ENCODE assay signal across 7 mouse cellular contexts in the genomic region with DNA sequence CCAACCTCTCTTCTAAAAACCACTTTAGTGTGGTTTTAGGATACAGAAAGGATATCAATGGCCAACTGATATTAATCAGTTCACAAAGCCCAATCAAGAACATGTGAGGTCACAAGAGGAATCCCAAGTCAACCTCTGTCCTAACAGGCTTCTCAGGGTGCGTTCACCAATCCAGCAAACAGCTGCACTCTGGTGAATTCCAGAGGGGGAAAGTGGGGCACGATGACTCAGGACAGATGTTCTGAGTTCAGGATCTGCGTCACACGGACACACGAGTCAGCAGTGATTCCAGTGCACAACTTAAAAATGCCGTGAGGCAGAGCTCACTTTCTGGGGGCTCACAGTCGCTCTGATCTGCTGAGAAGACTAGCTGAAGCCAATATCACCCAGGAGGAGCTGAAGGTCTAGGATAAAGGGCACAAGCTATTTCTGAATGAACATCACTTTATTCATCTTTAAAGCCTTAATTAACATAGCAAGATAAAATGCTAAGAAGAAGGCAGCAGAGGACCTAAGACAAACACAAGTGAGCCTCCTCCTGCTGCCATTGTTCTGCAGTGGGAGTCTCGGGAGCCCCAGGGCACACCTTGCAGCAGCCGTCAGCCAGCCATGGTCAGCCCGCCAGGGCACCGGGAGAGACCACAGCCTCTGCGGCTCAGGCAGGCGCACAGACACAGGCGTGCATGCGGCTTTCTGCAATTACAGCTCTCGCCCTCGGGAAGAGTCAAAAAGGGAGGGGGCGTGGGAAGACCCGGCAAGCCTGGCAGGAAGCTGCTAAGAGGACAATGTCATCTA. TPM values are rescaled to one million over a fixed set of nuclear protein-coding genes. Genes with fewer than 3 reads are reported as not detected.
DNase-seq lines count a peak whose midpoint lies in the region; ATAC-seq and TF ChIP-seq lines count a peak whose summit lies in the region.

No protein-coding gene starts in this region.

- H3K27ac ChIP-seq in lung, embryonic 15.5 days, result no peak overlapping the region
- peak overlapping the region; percentile 82 for H3K27ac ChIP-seq in cortical plate, adult 2 months (ENCODE audit: insufficient read depth, low read length)
- H3K27ac ChIP-seq in liver, embryonic 11.5 days (ENCODE audit: low read depth, low read length), result no peak overlapping the region

- peak; percentile 59; the same call in 1 of the 2 replicates for ATAC-seq in lung, embryonic 15.5 days (ENCODE audit: borderline replicate concordance, extremely low read depth, low FRiP score, low TSS enrichment)
- 0 out of 2 replicates have a peak, but pooled peaks have one; percentile 57 for ATAC-seq in liver, embryonic 11.5 days (replicated peaks; ENCODE audit: low FRiP score)

- peaks cover 27% of the 10 kb centered on the region for H3K4me1 ChIP-seq in lung, embryonic 15.5 days
- H3K4me1 ChIP-seq in cortical plate, adult 2 months (ENCODE audit: control insufficient read depth, insufficient read depth, low read length), result peaks cover 11% of the 10 kb centered on the region
- H3K4me1 ChIP-seq in liver, embryonic 11.5 days (replicated peaks; ENCODE audit: control insufficient read depth, insufficient read depth, low read length), result peaks cover 15% of the 10 kb centered on the region

- H3K9me3 ChIP-seq in lung, embryonic 15.5 days, result no peaks in the 10 kb centered on the region
- H3K9me3 ChIP-seq in liver, embryonic 11.5 days (ENCODE audit: control insufficient read depth, low read length), result no peaks in the 10 kb centered on the region

- DNase-seq in lung, postnatal 14 days, result no peak
- peak; percentile 17 to 40 for DNase-seq in heart, postnatal 10 days
- DNase-seq in liver, embryonic 11.5 days (ENCODE audit: low spot score), result peak; percentile 49
- peak; percentile 71 for DNase-seq in retina, embryonic 14.5 days (ENCODE audit: low spot score)
- no peak for DNase-seq in urinary bladder, postnatal 14 days (ENCODE audit: low spot score)

- TF ChIP-seq CTCF in cortical plate, adult 2 months (IDR thresholded peaks at IDR 0.05; ENCODE audit: extremely low read depth, insufficient read depth, low read length), result no peak

- H3K9ac ChIP-seq in lung, embryonic 15.5 days, result peak overlapping the region; percentile 19; the same call in 1 of the 2 replicates
- H3K9ac ChIP-seq in liver, embryonic 11.5 days (ENCODE audit: low read depth, low read length), result peak overlapping the region; percentile 35

- intact Hi-C loops in heart, postnatal 10 days (cut with DNase I), result loop anchor here (2.0 kb wide), 1 partner anchor 21 kb away; no protein-coding TSS in a partner anchor

- H3K4me2 ChIP-seq in lung, embryonic 15.5 days, result peak overlapping the region; percentile 70
- peak overlapping the region; percentile 88 for H3K4me2 ChIP-seq in liver, embryonic 11.5 days

- H3K4me3 ChIP-seq in lung, embryonic 15.5 days, result peak overlapping the region; percentile 33
- H3K4me3 ChIP-seq in cortical plate, adult 2 months (ENCODE audit: insufficient read depth, low read length), result peak overlapping the region; percentile 62
- H3K4me3 ChIP-seq in liver, embryonic 11.5 days (ENCODE audit: low read depth, low read length), result peak overlapping the region; percentile 45

- no peaks in the 10 kb centered on the region for H3K36me3 ChIP-seq in lung, embryonic 15.5 days
- no peaks in the 10 kb centered on the region for H3K36me3 ChIP-seq in liver, embryonic 11.5 days (ENCODE audit: control insufficient read depth, insufficient read depth, low read length)

- 16% methylated on average over 19 of the region's 19 CpGs for WGBS in lung, embryonic 15.5 days
- 21% methylated on average over 19 of the region's 19 CpGs for WGBS in liver, embryonic 11.5 days

- no peaks in the 10 kb centered on the region for H3K27me3 ChIP-seq in lung, embryonic 15.5 days
- no peaks in the 10 kb centered on the region for H3K27me3 ChIP-seq in liver, embryonic 11.5 days (replicated peaks; ENCODE audit: control insufficient read depth, insufficient read depth, low read length)

- peak; percentile 59; the same call in 1 of the 2 replicates for TF ChIP-seq POLR2A in cortical plate, adult 2 months (IDR thresholded peaks at IDR 0.05; ENCODE audit: extremely low read depth, insufficient read depth, low read length)

RNA-seq across cellular contexts. Expression of gene Ttc39b, which starts 39.9 kb away (rescaled TPM):
- 3.3 and 3.9 TPM in 2 replicates for polyA plus RNA-seq in lung, embryonic 15.5 days (2015; fragmentation: Nextera tagmentation; extraction: Ambion mirVana)
- polyA plus RNA-seq in cortical plate, adult 2 months (2012; rRNA removed), result 19.6 and 20.8 TPM in 2 replicates
- total RNA-seq in heart, postnatal 10 days (2021), result 10 to 100 TPM; 13.9 to 14.5 TPM
- 5.1 and 5.6 TPM in 2 replicates for polyA plus RNA-seq in liver, embryonic 11.5 days (2014; fragmentation: Nextera tagmentation; extraction: Ambion mirVana)

Comparison
In these comparisons a context has a peak if more than half of its experiments do, and no peak if none do; other contexts are left out.
1. DNase-seq: peak in heart, postnatal 10 days (2 of 2), liver, embryonic 11.5 days (single experiment) and retina, embryonic 14.5 days (single experiment); none in lung, postnatal 14 days (single experiment) and urinary bladder, postnatal 14 days (single experiment).
2. Peak in every context shown above with its lines, with median percentiles within 50 percentile points of each other: H3K4me3 ChIP-seq.